Mouse (Mus musculus) bone marrow, adult 2 months (tissue): ENCODE measurements around the gene Uroc1.

ENCODE experiments used
- CTCF ChIP-seq: fragments of 200-500 bp; IDR thresholded peaks from 2 replicates; pipeline ENCODE4 v1.5.1; 2011; ENCODE audit warnings: low read length, control low read depth; ENCODE audit not compliant: control insufficient read depth, insufficient read depth
- POLR2A ChIP-seq: fragments of 200-500 bp; IDR thresholded peaks from 2 replicates; pipeline ENCODE4 v1.6.1; 2011; ENCODE audit warnings: low read depth, mild to moderate bottlenecking, control low read depth, low read length, borderline replicate concordance; ENCODE audit not compliant: control insufficient read depth

DNA sequence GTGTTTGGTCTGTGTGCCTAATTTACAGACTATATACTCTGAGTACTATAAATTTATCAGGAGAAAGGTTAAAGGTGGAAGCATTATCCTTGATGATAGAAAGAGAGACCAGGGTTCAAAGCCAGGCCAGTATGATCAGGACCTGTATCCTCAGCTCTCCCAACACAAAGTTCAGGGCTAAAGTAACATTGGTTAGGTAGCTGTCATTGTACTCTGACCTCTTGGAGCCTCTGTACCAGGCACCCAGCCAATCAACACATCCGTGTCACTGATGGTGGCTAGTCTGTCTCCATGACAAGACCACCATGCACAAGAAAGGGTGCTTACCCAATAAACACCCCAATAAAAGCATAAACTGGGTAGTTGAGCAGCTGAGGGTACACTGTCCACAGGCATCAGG lies 77.9 kb downstream of the Uroc1 start:
- TF ChIP-seq CTCF (no peak), POLR2A (no peak)
